Mouse (Mus musculus): ENCODE results near the gene Gm7075.

GRCm38 (mm10) chr10:63382372-63383279, 39.0 kb downstream of the Gm7075 start, which contains the start of gene Dnajc12:
- TF ChIP-seq ZC3H11A (IDR thresholded peaks at IDR 0.05; ENCODE audit: borderline replicate concordance, low read depth, low read length) = no peak
- TF ChIP-seq ZNF384 (IDR thresholded peaks at IDR 0.05; ENCODE audit: low read depth, low read length) = 0 out of 2 replicates have a peak, but pooled peaks have one; percentile 22
- TF ChIP-seq MAFK (IDR thresholded peaks at IDR 0.05; ENCODE audit: insufficient read depth, low read depth, low read length) = peak; percentile 56; the same call in 1 of the 2 replicates
- peak; percentile 95 for TF ChIP-seq HCFC1 (IDR thresholded peaks at IDR 0.05; ENCODE audit: borderline replicate concordance, insufficient read depth, low read length)
